Mouse (Mus musculus): Measurements from ENCODE around the gene Nudc. TPM values are rescaled to one million over a fixed set of nuclear protein-coding genes. Genes with fewer than 3 reads are reported as not detected.

The Nudc gene
- polyA plus RNA-seq, 1 experiment, result 28.6 TPM

- no peaks in the 10 kb centered on the region for H3K4me1 ChIP-seq (ENCODE audit: control insufficient read depth, insufficient read depth, insufficient read length)
- no peak for DNase-seq (ENCODE audit: low read depth in 1 of 2, low spot score in 2 of 2)
- WGBS, result 86% methylated on average over 5 of the region's 5 CpGs
- no peaks in the 10 kb centered on the region for H3K27me3 ChIP-seq (ENCODE audit: control insufficient read depth, insufficient read depth, low read length)
- no peak for TF ChIP-seq POLR2A (IDR thresholded peaks at IDR 0.05; ENCODE audit: low read depth, low read length)
- TF ChIP-seq CTCF (IDR thresholded peaks at IDR 0.05; ENCODE audit: extremely low read depth, insufficient read depth, insufficient read length, insufficient replicate concordance), result no peak
- H3K4me3 ChIP-seq (ENCODE audit: extremely low read depth, insufficient read depth, insufficient read length), result no peak overlapping the region
- no peak overlapping the region for H3K27ac ChIP-seq (ENCODE audit: insufficient read depth, low read length)
- H3K36me3 ChIP-seq (ENCODE audit: control insufficient read depth, insufficient read depth, low read length), result peaks cover 29% of the 10 kb centered on the region
These were observed 9.1 kb downstream of the Nudc start for GRCm38 (mm10) chr4:133536652-133537051.

- Histone ChIP-seq H3K36me3 (ENCODE audit: control insufficient read depth, insufficient read depth, low read length) (peaks cover 29% of the 10 kb centered on the region), H3K27me3 (ENCODE audit: control insufficient read depth, insufficient read depth, low read length) (no peaks in the 10 kb centered on the region), H3K4me1 (ENCODE audit: control insufficient read depth, insufficient read depth, insufficient read length) (no peaks in the 10 kb centered on the region), H3K4me3 (ENCODE audit: extremely low read depth, insufficient read depth, insufficient read length) (no peak overlapping the region), H3K27ac (ENCODE audit: insufficient read depth, low read length) (no peak overlapping the region)
- WGBS, result 86% methylated on average over 3 of the region's 3 CpGs
- TF ChIP-seq CTCF (IDR thresholded peaks at IDR 0.05; ENCODE audit: extremely low read depth, insufficient read depth, insufficient read length, insufficient replicate concordance), result no peak
- TF ChIP-seq POLR2A (IDR thresholded peaks at IDR 0.05; ENCODE audit: low read depth, low read length), result no peak
- DNase-seq (ENCODE audit: low read depth in 1 of 2, low spot score in 2 of 2), result no peak
These were observed 9.7 kb downstream of the Nudc start for GRCm38 (mm10) chr4:133536081-133536480.

DNA sequence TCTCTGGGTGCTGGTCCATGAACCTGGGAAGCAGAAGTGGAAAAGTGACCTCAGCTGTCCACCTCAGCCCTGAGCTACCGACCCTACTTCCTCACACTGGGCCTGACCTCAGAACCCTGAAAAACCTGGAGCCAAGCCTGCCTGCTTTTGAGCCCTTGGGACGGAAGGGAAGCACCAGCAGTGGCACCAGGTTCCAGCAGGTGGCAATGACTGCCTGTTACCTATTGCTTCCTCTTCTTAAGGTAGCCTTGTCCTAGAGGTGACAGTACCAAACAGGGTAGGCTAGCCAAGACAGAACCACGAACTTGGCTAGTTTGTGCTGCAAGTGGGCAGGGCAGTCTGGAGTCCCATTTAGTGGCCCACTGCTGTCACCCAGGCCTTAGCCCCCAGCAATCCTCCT lies 13.0 kb downstream of the Nudc start:
- Histone ChIP-seq H3K4me3 (ENCODE audit: extremely low read depth, insufficient read depth, insufficient read length) (no peak overlapping the region), H3K27ac (ENCODE audit: insufficient read depth, low read length) (no peak overlapping the region), H3K27me3 (ENCODE audit: control insufficient read depth, insufficient read depth, low read length) (no peaks in the 10 kb centered on the region), H3K36me3 (ENCODE audit: control insufficient read depth, insufficient read depth, low read length) (peaks cover 26% of the 10 kb centered on the region), H3K4me1 (ENCODE audit: control insufficient read depth, insufficient read depth, insufficient read length) (no peaks in the 10 kb centered on the region; the same call in 1 of the 2 replicates)
- no peak for DNase-seq (ENCODE audit: low read depth in 1 of 2, low spot score in 2 of 2)
- 87% methylated on average over 3 of the region's 3 CpGs for WGBS
- TF ChIP-seq CTCF (IDR thresholded peaks at IDR 0.05; ENCODE audit: extremely low read depth, insufficient read depth, insufficient read length, insufficient replicate concordance) (no peak), POLR2A (IDR thresholded peaks at IDR 0.05; ENCODE audit: low read depth, low read length) (no peak)

DNA sequence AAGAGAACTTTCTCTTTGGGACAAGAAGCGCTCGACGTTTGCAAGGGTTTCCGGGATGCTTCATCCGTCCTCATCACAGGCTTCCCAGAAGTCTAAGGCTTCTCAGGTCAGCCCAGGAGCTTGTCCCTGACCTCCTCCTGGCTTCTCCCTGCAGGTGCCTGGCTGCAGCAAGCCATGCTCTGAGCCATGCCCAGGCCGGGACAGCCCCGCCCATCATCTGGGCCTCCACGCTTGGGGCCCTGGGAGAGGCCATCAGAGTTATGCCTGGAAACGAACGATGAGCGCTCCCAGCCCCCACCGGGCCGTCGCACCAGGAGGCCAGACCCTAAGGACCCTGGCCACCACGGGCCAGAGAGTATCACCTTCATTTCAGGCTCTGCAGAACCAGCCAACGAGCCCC lies 18.0 kb downstream of the Nudc start:
- DNase-seq (ENCODE audit: low read depth in 1 of 2, low spot score in 2 of 2), result no peak
- no peak for TF ChIP-seq POLR2A (IDR thresholded peaks at IDR 0.05; ENCODE audit: low read depth, low read length)
- no peak for TF ChIP-seq CTCF (IDR thresholded peaks at IDR 0.05; ENCODE audit: extremely low read depth, insufficient read depth, insufficient read length, insufficient replicate concordance)
- Histone ChIP-seq H3K4me3 (ENCODE audit: extremely low read depth, insufficient read depth, insufficient read length) (no peak overlapping the region), H3K27me3 (ENCODE audit: control insufficient read depth, insufficient read depth, low read length) (no peaks in the 10 kb centered on the region), H3K4me1 (ENCODE audit: control insufficient read depth, insufficient read depth, insufficient read length) (no peaks in the 10 kb centered on the region; the same call in 1 of the 2 replicates), H3K36me3 (ENCODE audit: control insufficient read depth, insufficient read depth, low read length) (peaks cover 9% of the 10 kb centered on the region), H3K27ac (ENCODE audit: insufficient read depth, low read length) (no peak overlapping the region)
- 87% methylated on average over 16 of the region's 16 CpGs for WGBS

- TF ChIP-seq CTCF (IDR thresholded peaks at IDR 0.05; ENCODE audit: extremely low read depth, insufficient read depth, insufficient read length, insufficient replicate concordance) (no peak), POLR2A (IDR thresholded peaks at IDR 0.05; ENCODE audit: low read depth, low read length) (no peak)
- H3K27ac ChIP-seq (ENCODE audit: insufficient read depth, low read length), result no peak overlapping the region
- peaks cover 7% of the 10 kb centered on the region; the same call in 1 of the 2 replicates for H3K4me1 ChIP-seq (ENCODE audit: control insufficient read depth, insufficient read depth, insufficient read length)
- peaks cover 11% of the 10 kb centered on the region; the same call in 1 of the 2 replicates for H3K27me3 ChIP-seq (ENCODE audit: control insufficient read depth, insufficient read depth, low read length)
- DNase-seq (ENCODE audit: low read depth in 1 of 2, low spot score in 2 of 2), result no peak
- H3K36me3 ChIP-seq (ENCODE audit: control insufficient read depth, insufficient read depth, low read length), result no peaks in the 10 kb centered on the region
- no peak overlapping the region for H3K4me3 ChIP-seq (ENCODE audit: extremely low read depth, insufficient read depth, insufficient read length)
- WGBS, result 63% methylated on average over 2 of the region's 2 CpGs
These were observed 24.3 kb downstream of the Nudc start for GRCm38 (mm10) chr4:133521502-133521901.

DNA sequence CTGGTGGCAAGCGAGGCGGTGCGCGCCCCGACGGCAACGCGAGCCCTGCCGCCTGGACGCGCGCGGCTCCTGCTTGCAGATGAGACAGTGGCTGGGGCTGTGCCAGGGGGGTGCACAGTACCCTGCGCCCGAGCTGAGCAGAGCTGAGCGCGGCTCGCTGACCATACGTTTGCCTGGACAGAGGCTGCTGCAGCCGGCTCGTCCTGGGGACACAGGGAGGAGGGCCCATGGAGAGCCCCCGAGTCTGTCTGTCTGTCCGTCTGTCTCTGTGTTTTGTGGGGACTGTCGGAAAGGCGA lies 26.5 kb downstream of the Nudc start:
- WGBS, result 21% methylated on average over 25 of the region's 25 CpGs
- DNase-seq (ENCODE audit: low read depth in 1 of 2, low spot score in 2 of 2), result no peak

DNA sequence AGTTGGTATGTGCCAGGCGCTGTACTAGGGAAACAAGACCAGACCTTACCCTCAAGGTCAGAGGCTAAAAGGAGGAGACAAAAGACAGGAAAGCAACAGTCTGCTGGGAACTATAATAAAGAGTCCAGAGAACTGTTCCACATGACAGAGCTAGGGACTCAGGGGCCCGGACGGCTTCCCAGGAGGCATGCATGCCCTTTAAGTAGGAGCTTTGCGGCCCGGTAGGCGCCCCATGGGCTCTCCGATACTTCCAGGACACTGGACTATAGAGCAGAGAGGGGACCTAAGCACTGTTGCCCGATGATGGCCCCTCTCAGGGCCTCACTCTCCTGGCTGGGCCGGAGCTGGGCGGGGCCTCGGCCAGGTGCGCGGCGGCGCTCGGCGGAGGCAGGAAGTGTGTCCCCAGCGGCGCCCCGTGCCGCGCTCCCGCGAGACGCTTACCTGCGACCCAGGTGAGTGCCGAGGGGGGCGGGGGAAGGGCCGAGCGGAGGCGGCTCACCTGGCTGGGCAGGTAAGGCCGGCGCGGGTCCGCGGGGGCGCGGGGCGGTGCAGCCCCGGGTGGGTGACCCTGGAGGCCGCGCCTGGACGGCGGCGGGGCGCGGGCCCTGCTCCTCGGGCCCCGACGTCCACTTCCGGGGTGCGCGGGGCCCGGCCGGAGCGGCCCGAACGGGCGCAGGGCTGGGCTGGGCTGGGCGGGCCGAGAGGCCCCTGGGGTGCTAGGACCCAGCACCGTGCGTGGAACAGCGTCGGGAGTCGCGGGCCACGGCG lies 27.0 kb downstream of the Nudc start, which contains the start of gene Kdf1:
Gene Kdf1, plus strand, starts transcription at position 363 of the 768 bp plus-strand sequence.
- WGBS, result 10% methylated on average over 67 of the region's 69 CpGs

More for the DNA sequence above, 26.5 kb downstream of the Nudc start:
- Histone ChIP-seq H3K4me1 (ENCODE audit: control insufficient read depth, insufficient read depth, insufficient read length) (peaks cover 7% of the 10 kb centered on the region; the same call in 1 of the 2 replicates), H3K27me3 (ENCODE audit: control insufficient read depth, insufficient read depth, low read length) (peaks cover 11% of the 10 kb centered on the region; the same call in 1 of the 2 replicates), H3K36me3 (ENCODE audit: control insufficient read depth, insufficient read depth, low read length) (no peaks in the 10 kb centered on the region), H3K4me3 (ENCODE audit: extremely low read depth, insufficient read depth, insufficient read length) (peak overlapping the region; percentile 33; the same call in 1 of the 2 replicates), H3K27ac (ENCODE audit: insufficient read depth, low read length) (no peak overlapping the region)
- TF ChIP-seq POLR2A (IDR thresholded peaks at IDR 0.05; ENCODE audit: low read depth, low read length) (no peak), CTCF (IDR thresholded peaks at IDR 0.05; ENCODE audit: extremely low read depth, insufficient read depth, insufficient read length, insufficient replicate concordance) (no peak)

More for the DNA sequence above, 27.0 kb downstream of the Nudc start, which contains the start of gene Kdf1:
- Histone ChIP-seq H3K27ac (ENCODE audit: insufficient read depth, low read length) (no peak within 1 kb of the TSS), H3K4me1 (ENCODE audit: control insufficient read depth, insufficient read depth, insufficient read length) (peaks cover 7% of the 10 kb centered on the region; the same call in 1 of the 2 replicates), H3K27me3 (ENCODE audit: control insufficient read depth, insufficient read depth, low read length) (peaks cover 11% of the 10 kb centered on the region; the same call in 1 of the 2 replicates), H3K4me3 (ENCODE audit: extremely low read depth, insufficient read depth, insufficient read length) (peak within 1 kb of the TSS; percentile 33; the same call in 1 of the 2 replicates), H3K36me3 (ENCODE audit: control insufficient read depth, insufficient read depth, low read length) (no peaks in the 10 kb centered on the region)
- no peak for DNase-seq (ENCODE audit: low read depth in 1 of 2, low spot score in 2 of 2)
- TF ChIP-seq CTCF (IDR thresholded peaks at IDR 0.05; ENCODE audit: extremely low read depth, insufficient read depth, insufficient read length, insufficient replicate concordance) (no peak), POLR2A (IDR thresholded peaks at IDR 0.05; ENCODE audit: low read depth, low read length) (no peak)
